Mouse (Mus musculus) neural tube, embryonic 14.5 days (tissue): ENCODE results near the gene Mfn2. TPM values are rescaled to one million over a fixed set of nuclear protein-coding genes. Genes with fewer than 3 reads are reported as not detected.
A peak's percentile ranks its signal among the peaks of the same experiment; 100 is the strongest.

Experiments
- ATAC-seq: fragments of 200-750 bp; cut with Nextera tagmentation; 2 replicates; pipeline ENCODE4 v1.8.0; 2017; ENCODE audit warnings: low read depth, mild to moderate bottlenecking, moderate TSS enrichment, moderate library complexity
- H3K27ac ChIP-seq: fragments of 300-500 bp; sonication (generic); 2 replicates; pipeline ENCODE4 v1.5.1; 2014; ENCODE audit warnings: low read depth, mild to moderate bottlenecking, control low read depth, low read length, moderate library complexity, mixed read lengths
- H3K27me3 ChIP-seq: fragments of 300-500 bp; sonication (generic); 2 replicates; pipeline ENCODE4 v1.6.1; 2014; ENCODE audit warnings: low read length; ENCODE audit not compliant: control insufficient read depth, insufficient read depth
- H3K36me3 ChIP-seq: fragments of 300-500 bp; sonication (generic); 2 replicates; pipeline ENCODE4 v1.6.1; 2014; ENCODE audit warnings: low read length, mixed read lengths; ENCODE audit not compliant: control insufficient read depth, insufficient read depth
- H3K4me1 ChIP-seq: fragments of 300-500 bp; sonication (generic); 2 replicates; pipeline ENCODE4 v1.6.1; 2014; ENCODE audit warnings: low read length; ENCODE audit not compliant: control insufficient read depth, insufficient read depth
- H3K4me2 ChIP-seq: fragments of 300-500 bp; sonication (generic); 2 replicates; pipeline ENCODE4 v1.6.1; 2014; ENCODE audit warnings: mild to moderate bottlenecking, low read depth, low read length, control low read depth
- H3K4me3 ChIP-seq: fragments of 300-500 bp; sonication (generic); 2 replicates; pipeline ENCODE4 v1.5.1; 2014; ENCODE audit warnings: low read depth, low read length, control low read depth, mixed read lengths
- H3K9ac ChIP-seq: fragments of 300-500 bp; sonication (generic); replicated peaks from 2 replicates; pipeline ENCODE4 v1.6.1; 2014; ENCODE audit warnings: low read depth, mild to moderate bottlenecking, control low read depth, low read length, mixed read lengths
- H3K9me3 ChIP-seq: fragments of 300-500 bp; sonication (generic); 2 replicates; pipeline ENCODE4 v1.6.1; 2016; ENCODE audit warnings: low read length; ENCODE audit not compliant: control insufficient read depth
- WGBS: fragments of 180-500 bp; shearing (Covaris S2); extraction: QIAGEN DNeasy Blood & Tissue Kit; methylation state at CpG from one replicate; pipeline ENCODE4 v1.1.7; 2014; 5-methylcytosine and 5-hydroxymethylcytosine counted together
- polyA plus RNA-seq: library from polyadenylated mRNA; unstranded; fragments of >200 nt; fragmentation: Nextera tagmentation; extraction: Ambion mirVana; gene quantifications from 2 replicates; pipeline ENCODE4 v1.2.1, GENCODE M21; 2014

Gene Mfn2
- polyA plus RNA-seq, 1 experiment from 2014 or later: 72.1 TPM

DNA sequence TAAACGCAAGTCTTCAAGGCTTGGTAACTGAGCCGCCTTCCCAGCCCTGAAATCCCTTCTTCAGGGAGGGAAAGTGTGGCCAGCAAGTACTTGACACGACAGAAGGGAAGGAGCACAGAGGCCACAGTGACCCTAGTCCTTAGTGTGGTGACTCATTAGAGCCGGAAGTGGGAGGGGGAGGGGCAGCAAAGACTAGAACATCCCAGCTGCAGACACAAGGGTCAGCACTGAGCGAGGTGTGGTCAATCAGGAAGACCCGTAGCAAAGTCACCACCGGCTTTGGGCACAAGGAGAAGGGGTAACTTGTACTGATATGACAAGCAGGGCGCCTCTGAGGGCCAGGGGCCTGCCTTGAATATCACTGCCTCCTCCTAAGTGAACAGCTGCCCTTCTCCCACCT is 23.2 kb upstream of the Mfn2 start:
- Histone ChIP-seq H3K27me3 (no peaks in the 10 kb centered on the region), H3K27ac (no peak overlapping the region), H3K9ac (no peak overlapping the region), H3K4me3 (no peak overlapping the region), H3K36me3 (no peaks in the 10 kb centered on the region), H3K4me2 (no peak overlapping the region), H3K9me3 (no peaks in the 10 kb centered on the region), H3K4me1 (no peaks in the 10 kb centered on the region)
- WGBS: 41% methylated on average over 8 of the region's 8 CpGs
- no peak for ATAC-seq

DNA sequence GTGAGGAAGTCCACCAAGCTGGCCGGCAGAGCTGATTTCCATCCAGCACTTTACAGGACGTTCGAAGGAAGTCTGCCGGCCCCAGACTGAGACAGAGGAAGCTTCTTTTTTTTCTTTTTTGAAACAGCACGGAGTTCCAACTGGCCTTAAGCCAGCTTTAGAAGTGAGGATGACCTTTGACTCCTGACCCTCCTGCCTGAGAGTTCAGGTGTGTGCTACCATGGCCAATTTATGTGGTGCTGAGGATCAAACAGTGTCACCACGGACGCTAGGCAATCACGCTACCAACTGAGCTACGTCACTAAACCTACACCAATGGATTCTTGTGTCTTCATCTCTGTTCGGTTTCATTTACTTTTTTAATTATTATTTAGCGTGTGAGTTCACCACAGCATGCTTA is 17.8 kb upstream of the Mfn2 start:
- no peaks in the 10 kb centered on the region for H3K27me3 ChIP-seq
- no peak overlapping the region for H3K4me2 ChIP-seq
- H3K4me1 ChIP-seq: no peaks in the 10 kb centered on the region
- no peak overlapping the region for H3K9ac ChIP-seq
- H3K4me3 ChIP-seq: no peak overlapping the region
- ATAC-seq: no peak
- H3K27ac ChIP-seq: no peak overlapping the region
- WGBS: 80% methylated on average over 11 of the region's 11 CpGs
- H3K36me3 ChIP-seq: no peaks in the 10 kb centered on the region
- H3K9me3 ChIP-seq: no peaks in the 10 kb centered on the region

DNA sequence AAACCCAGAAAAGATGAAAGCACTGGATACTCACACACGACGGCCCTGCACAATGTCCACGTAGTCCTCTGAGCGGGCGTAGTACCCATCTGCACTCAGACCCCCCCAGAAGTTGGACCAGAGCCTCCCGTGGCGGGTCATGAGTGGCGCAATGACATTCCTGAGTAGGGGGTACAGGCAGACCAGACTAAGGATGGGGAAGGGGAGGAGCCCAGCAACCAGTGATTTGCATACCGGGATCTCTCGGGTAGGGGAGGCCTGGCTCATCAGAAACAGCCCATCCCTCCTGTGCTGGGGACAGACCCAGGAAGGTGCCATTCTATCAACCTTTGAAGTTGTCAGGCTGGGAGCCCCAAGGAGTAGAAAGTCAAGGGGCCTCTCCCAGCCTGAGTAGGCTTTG is 16.5 kb upstream of the Mfn2 start:
- no peaks in the 10 kb centered on the region for H3K9me3 ChIP-seq
- H3K4me1 ChIP-seq: no peaks in the 10 kb centered on the region
- no peaks in the 10 kb centered on the region for H3K27me3 ChIP-seq
- no peaks in the 10 kb centered on the region for H3K36me3 ChIP-seq
- WGBS: 28% methylated on average over 10 of the region's 10 CpGs
- H3K4me3 ChIP-seq: no peak overlapping the region
- no peak overlapping the region for H3K4me2 ChIP-seq
- H3K9ac ChIP-seq: no peak overlapping the region
- no peak overlapping the region for H3K27ac ChIP-seq
- no peak for ATAC-seq

DNA sequence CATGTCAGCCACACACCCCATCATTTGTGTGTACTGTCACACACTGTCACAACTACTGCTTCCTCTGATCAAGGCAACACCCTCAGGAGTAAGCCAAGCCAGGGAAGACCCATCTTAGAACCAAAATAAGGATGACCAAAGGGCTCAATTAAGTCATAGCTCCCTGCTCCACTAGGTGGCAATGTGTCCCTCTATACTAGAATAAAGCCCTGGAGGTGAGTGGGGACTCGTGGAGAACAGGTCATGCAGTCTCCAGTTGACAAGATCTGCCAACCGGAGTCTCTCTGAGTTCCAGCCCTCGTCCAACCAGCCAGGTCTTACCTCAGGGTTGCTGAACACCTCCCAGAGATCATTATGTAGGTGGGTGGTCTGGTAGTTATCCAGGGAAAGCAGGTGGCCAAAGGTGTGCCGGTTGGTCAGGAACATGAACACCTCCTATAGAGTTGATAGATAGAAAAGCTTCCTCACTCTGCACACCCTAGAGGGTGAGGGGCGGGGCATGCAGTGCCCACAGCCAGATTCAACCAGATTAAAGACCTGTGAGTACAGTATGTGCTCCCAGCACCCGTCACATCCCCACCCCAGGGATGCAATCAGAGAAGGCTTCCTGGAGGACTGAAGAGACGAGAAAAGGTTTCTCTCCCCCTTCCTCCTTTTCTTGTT is 14.1 kb upstream of the Mfn2 start:
- no peaks in the 10 kb centered on the region for H3K36me3 ChIP-seq
- H3K9me3 ChIP-seq: no peaks in the 10 kb centered on the region
- H3K27me3 ChIP-seq: no peaks in the 10 kb centered on the region
- no peak overlapping the region for H3K27ac ChIP-seq
- 0 out of 2 replicates have a peak, but pooled peaks have one; percentile 31 for ATAC-seq
- H3K4me2 ChIP-seq: no peak overlapping the region
- 61% methylated on average over 7 of the region's 7 CpGs for WGBS
- H3K4me1 ChIP-seq: no peaks in the 10 kb centered on the region
- no peak overlapping the region for H3K4me3 ChIP-seq
- H3K9ac ChIP-seq: no peak overlapping the region

DNA sequence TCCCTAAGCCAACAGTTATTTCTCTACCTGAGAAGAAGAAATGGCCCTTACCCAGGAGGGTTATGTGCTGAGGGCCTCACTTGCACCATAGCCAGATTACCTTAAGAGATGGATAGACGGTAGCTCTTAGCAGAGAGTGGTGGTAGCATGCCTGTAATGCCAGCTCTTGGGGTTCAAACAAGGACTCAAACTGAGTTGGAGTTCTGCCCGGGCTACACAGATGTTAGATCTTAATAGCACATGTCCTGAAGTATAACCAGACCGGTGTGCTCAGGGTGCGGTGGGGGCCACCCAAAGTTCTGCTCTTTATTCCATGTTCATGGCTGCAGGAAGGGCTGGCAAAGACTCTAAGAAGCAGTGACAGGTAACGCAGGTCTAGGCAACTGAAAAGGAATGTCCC is 5.0 kb upstream of the Mfn2 start:
- H3K4me2 ChIP-seq: no peak overlapping the region
- no peaks in the 10 kb centered on the region for H3K27me3 ChIP-seq
- 0 out of 2 replicates have a peak, but pooled peaks cover 3% of the 10 kb centered on the region for H3K4me1 ChIP-seq
- ATAC-seq: no peak
- no peaks in the 10 kb centered on the region for H3K9me3 ChIP-seq
- no peaks in the 10 kb centered on the region for H3K36me3 ChIP-seq
- no peak overlapping the region for H3K4me3 ChIP-seq
- no peak overlapping the region for H3K27ac ChIP-seq
- H3K9ac ChIP-seq: no peak overlapping the region
- 91% methylated on average over 5 of the region's 5 CpGs for WGBS

DNA sequence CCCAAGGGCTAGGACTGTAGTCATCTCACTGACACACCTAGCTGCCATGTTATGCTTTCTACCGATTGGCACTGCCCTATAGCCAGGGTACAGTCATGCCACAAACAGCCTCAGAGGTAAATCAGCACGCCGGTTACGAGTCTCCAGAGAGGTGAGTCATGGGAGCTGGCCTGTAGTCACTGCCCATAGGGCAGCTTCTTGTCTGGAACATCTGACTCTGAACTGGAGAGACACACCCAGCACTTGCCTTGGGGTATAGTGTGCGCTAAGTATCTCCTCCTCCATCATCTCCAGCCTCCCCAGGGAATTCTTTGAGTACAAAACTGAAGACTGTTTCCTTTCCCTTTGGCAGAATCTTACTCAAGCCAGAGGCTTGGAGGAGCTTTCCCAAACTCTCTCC is 1.7 kb upstream of the Mfn2 start:
- Histone ChIP-seq H3K4me2 (no peak overlapping the region), H3K4me1 (peaks cover 9% of the 10 kb centered on the region; the same call in 1 of the 2 replicates), H3K27ac (no peak overlapping the region), H3K9ac (no peak overlapping the region), H3K36me3 (peaks cover 3% of the 10 kb centered on the region; the same call in 1 of the 2 replicates), H3K9me3 (no peaks in the 10 kb centered on the region), H3K27me3 (no peaks in the 10 kb centered on the region), H3K4me3 (no peak overlapping the region)
- 79% methylated on average over 5 of the region's 5 CpGs for WGBS
- no peak for ATAC-seq

DNA sequence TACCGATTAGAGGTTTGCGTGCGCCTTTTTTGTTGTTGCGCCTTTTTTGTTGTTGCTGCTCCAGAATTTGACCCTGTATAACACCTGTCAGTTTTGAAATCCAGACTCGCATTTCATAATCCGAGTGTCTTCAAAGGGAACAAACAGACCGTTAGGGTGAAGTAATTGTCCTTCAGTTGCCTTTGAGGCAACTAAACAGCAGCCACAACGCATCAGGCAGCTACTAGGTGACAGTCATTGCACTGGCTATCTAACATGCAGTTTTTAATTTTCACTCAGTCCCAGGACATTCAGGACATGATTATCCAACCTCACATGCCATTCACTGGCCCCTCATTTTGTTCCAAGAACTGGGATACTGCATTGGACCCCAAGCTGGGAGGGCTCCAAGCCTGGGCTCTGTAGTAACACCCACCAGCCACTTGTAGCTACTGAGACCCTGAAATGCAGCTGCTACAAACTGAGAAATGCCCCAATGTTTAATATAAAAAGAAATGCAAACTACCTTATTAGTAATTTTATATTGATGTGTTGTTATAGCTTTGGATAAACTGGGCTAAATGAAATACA is 671 bp upstream of the Mfn2 start:
- Histone ChIP-seq H3K9ac (peak overlapping the region; percentile 82; the same call in 1 of the 2 replicates), H3K4me2 (peak overlapping the region; percentile 62), H3K4me3 (peak overlapping the region; percentile 88), H3K27me3 (no peaks in the 10 kb centered on the region), H3K4me1 (peaks cover 9% of the 10 kb centered on the region; the same call in 1 of the 2 replicates), H3K27ac (peak overlapping the region; percentile 39; the same call in 1 of the 2 replicates), H3K9me3 (no peaks in the 10 kb centered on the region), H3K36me3 (peaks cover 10% of the 10 kb centered on the region)
- WGBS: 1% methylated on average over 8 of the region's 8 CpGs
- ATAC-seq: peak; percentile 33; the same call in 1 of the 2 replicates

DNA sequence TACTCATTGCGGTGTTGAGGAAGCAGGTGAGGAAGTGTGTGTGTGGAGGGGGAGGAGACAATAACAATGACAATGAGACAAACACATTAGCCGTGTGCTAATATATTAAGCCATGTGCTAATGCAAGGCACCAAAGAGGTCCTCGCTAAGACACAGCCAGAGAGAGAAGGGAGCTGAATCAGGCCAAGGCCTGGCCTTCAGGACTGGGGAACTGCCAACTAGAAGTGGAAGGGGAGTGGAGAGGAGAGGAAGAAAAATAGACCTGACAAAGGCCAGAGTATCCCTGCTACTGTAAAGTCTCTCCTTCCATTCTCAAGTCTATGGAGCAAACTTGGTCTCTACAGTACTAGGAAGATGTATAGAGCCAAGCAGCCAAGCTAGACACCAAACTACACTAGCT is 903 bp downstream of the Mfn2 start:
- H3K27me3 ChIP-seq: no peaks in the 10 kb centered on the region
- H3K4me3 ChIP-seq: peak overlapping the region; percentile 88
- H3K4me2 ChIP-seq: peak overlapping the region; percentile 61
- WGBS: 82% methylated on average over 3 of the region's 3 CpGs
- no peak for ATAC-seq
- peaks cover 16% of the 10 kb centered on the region for H3K36me3 ChIP-seq
- no peak overlapping the region for H3K27ac ChIP-seq
- peak overlapping the region; percentile 82; the same call in 1 of the 2 replicates for H3K9ac ChIP-seq
- peaks cover 9% of the 10 kb centered on the region; the same call in 1 of the 2 replicates for H3K4me1 ChIP-seq
- no peaks in the 10 kb centered on the region for H3K9me3 ChIP-seq

DNA sequence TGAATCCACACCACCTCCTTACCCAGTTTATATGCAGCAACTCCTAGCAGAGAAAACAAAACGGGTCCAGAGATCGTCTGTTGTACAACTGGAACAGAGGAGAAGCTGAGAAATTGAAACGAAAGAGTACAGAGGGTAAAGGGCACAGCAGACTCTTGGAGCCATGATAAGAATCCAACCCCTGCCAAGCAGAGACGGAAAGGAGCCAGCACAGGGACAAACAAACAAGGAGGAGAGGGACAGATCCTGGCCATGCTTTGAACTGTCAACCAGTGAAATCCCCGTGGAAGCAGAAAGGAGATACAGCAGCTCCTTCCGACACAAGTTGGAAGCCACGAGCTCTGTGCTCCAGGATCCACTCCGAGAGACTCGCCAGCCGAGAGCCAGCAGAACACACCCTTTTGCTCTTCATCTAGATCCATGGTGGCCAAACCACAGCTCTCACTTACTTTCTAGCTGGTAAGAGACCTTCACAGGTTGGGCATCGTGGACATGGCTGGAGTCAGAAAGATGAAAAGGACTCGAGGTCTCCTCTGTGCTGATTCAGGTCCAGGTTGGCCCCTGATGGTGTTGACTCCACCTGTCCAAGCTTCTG is 1.5 kb downstream of the Mfn2 start:
- 93% methylated on average over 12 of the region's 12 CpGs for WGBS
- no peak overlapping the region for H3K4me2 ChIP-seq
- no peak for ATAC-seq

More for the DNA sequence above, 1.5 kb downstream of the Mfn2 start:
- H3K9ac ChIP-seq: no peak overlapping the region
- no peaks in the 10 kb centered on the region for H3K27me3 ChIP-seq
- H3K9me3 ChIP-seq: no peaks in the 10 kb centered on the region
- H3K4me1 ChIP-seq: peaks cover 9% of the 10 kb centered on the region; the same call in 1 of the 2 replicates
- H3K36me3 ChIP-seq: peaks cover 22% of the 10 kb centered on the region
- no peak overlapping the region for H3K27ac ChIP-seq
- no peak overlapping the region for H3K4me3 ChIP-seq
